Mouse (Mus musculus) midbrain, embryonic 15.5 days (tissue): ENCODE data around the gene Olfr611. TPM values are rescaled to one million over a fixed set of nuclear protein-coding genes. Genes with fewer than 3 reads are reported as not detected.
"Not testable (repeated sequence)": the region's sequence is repeated elsewhere in the genome, so short reads cannot be mapped to it uniquely, and the experiment has no call there.

Source experiments
- ATAC-seq: fragments of 200-750 bp; cut with Nextera tagmentation; replicated peaks from 2 replicates; pipeline ENCODE4 v1.8.0; 2017; ENCODE audit warnings: moderate TSS enrichment
- H3K27ac ChIP-seq: fragments of 300-500 bp; sonication (generic); 2 replicates; pipeline ENCODE4 v1.5.1; 2015; ENCODE audit warnings: mild to moderate bottlenecking, inconsistent platforms
- H3K27me3 ChIP-seq: fragments of 300-500 bp; sonication (generic); replicated peaks from 2 replicates; pipeline ENCODE4 v1.6.1; 2015; ENCODE audit warnings: inconsistent platforms
- H3K36me3 ChIP-seq: fragments of 300-500 bp; sonication (generic); replicated peaks from 2 replicates; pipeline ENCODE4 v1.6.1; 2015; ENCODE audit warnings: inconsistent platforms
- H3K4me1 ChIP-seq: fragments of 300-500 bp; sonication (generic); 2 replicates; pipeline ENCODE4 v1.6.1; 2015; ENCODE audit warnings: inconsistent platforms
- H3K4me2 ChIP-seq: fragments of 300-500 bp; sonication (generic); 2 replicates; pipeline ENCODE4 v1.6.1; 2015; ENCODE audit warnings: inconsistent platforms, mild to moderate bottlenecking, moderate library complexity
- H3K4me3 ChIP-seq: fragments of 300-500 bp; sonication (generic); 2 replicates; pipeline ENCODE4 v1.5.1; 2015; ENCODE audit warnings: mild to moderate bottlenecking, inconsistent platforms
- H3K9ac ChIP-seq: fragments of 300-500 bp; sonication (generic); 2 replicates; pipeline ENCODE4 v1.6.1; 2015; ENCODE audit warnings: mild to moderate bottlenecking, inconsistent platforms
- H3K9me3 ChIP-seq: fragments of 300-500 bp; sonication (generic); 2 replicates; pipeline ENCODE4 v1.6.1; 2016; ENCODE audit warnings: inconsistent platforms
- WGBS: fragments of 180-500 bp; shearing (Covaris S2); methylation state at CpG from one replicate; pipeline ENCODE4 v1.1.7; 2015; ENCODE audit warnings: mixed read lengths; 5-methylcytosine and 5-hydroxymethylcytosine counted together
- polyA plus RNA-seq: library from polyadenylated mRNA; unstranded; fragments of >200 nt; fragmentation: Nextera tagmentation; extraction: Ambion mirVana; gene quantifications from 2 replicates; pipeline ENCODE4 v1.2.1, GENCODE M21; 2015

The Olfr611 gene
- not detected in 2 replicates for polyA plus RNA-seq

DNA sequence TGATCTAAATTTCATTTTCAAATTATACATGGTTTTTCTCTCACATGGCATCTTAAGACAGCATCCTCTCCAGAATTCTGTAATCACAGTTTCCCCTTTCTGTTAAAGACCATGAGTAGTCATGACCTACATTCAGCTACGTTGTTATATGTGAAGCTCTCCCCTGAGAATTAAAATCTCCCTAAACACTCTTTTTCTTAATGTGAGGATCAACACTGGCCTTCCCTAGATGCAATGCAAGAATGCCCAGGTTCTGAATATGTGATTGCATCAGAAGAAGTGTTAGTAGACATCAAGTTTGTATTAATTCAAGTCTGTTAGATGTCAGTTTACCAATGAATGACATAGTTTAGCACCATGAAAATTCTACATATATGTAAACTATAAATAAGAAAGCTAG, at the start of gene Olfr611:
Gene Olfr611, minus strand, starts transcription at position 101 of the 400 bp plus-strand sequence.
- H3K4me1 ChIP-seq, H3K4me2 ChIP-seq, H3K36me3 ChIP-seq, ATAC-seq, H3K4me3 ChIP-seq, H3K9ac ChIP-seq, H3K27me3 ChIP-seq, H3K9me3 ChIP-seq, H3K27ac ChIP-seq: not testable (repeated sequence)
- WGBS = 52% methylated on average over 1 of the region's 1 CpGs

DNA sequence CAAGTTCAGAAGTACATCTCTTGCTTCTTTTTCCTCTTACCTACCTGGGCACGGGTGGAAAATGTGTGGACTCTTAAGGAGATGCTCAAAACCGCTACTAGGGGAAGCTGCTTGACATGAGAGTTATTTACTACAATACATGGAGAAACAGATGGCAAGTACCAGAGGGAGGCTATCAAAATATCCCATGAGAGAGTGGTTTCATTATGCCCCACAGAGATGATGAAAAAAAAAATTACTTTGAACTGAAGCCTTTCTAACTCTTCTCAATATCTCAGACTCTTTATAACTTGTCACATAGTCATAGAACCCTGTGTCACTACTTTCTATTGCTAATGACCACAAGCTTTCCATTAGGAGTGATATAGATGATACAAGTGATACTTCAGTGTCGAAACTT, 48.4 kb upstream of the Olfr611 start, which contains the start of gene Olfr616:
Gene Olfr616, minus strand, starts transcription at position 101 of the 400 bp plus-strand sequence.
- ATAC-seq = no peak
- Histone ChIP-seq H3K4me3 (no peak within 1 kb of the TSS), H3K27ac (no peak within 1 kb of the TSS), H3K9ac (no peak within 1 kb of the TSS), H3K4me2 (no peak within 1 kb of the TSS), H3K4me1 (no peaks in the 10 kb centered on the region), H3K27me3 (no peaks in the 10 kb centered on the region), H3K36me3 (no peaks in the 10 kb centered on the region), H3K9me3 (no peaks in the 10 kb centered on the region)
- WGBS = 77% methylated on average over 3 of the region's 3 CpGs

- H3K27me3 ChIP-seq = no peaks in the 10 kb centered on the region
- no peak within 1 kb of the TSS for H3K4me3 ChIP-seq
- ATAC-seq = no peak
- no peaks in the 10 kb centered on the region for H3K9me3 ChIP-seq
- H3K36me3 ChIP-seq = no peaks in the 10 kb centered on the region
- 86% methylated on average over 2 of the region's 2 CpGs for WGBS
- no peak within 1 kb of the TSS for H3K9ac ChIP-seq
- H3K4me2 ChIP-seq = no peak within 1 kb of the TSS
- H3K27ac ChIP-seq = no peak within 1 kb of the TSS
- H3K4me1 ChIP-seq = no peaks in the 10 kb centered on the region
Observed at GRCm38 (mm10) chr7:103555779-103556178, 35.1 kb upstream of the Olfr611 start, which contains the start of gene Olfr615. Gene Olfr615 (plus strand): TSS chr7:103556079.

GRCm38 (mm10) chr7:103547774-103548173, 27.1 kb upstream of the Olfr611 start, which contains the start of gene Olfr613:
Gene Olfr613 (plus strand): TSS chr7:103548074.
- ATAC-seq = no peak
- H3K9me3 ChIP-seq = no peaks in the 10 kb centered on the region
- no peak within 1 kb of the TSS for H3K4me3 ChIP-seq
- no peaks in the 10 kb centered on the region for H3K27me3 ChIP-seq
- no peak within 1 kb of the TSS for H3K9ac ChIP-seq
- H3K4me2 ChIP-seq = no peak within 1 kb of the TSS
- H3K36me3 ChIP-seq = no peaks in the 10 kb centered on the region
- no peak within 1 kb of the TSS for H3K27ac ChIP-seq
- 81% methylated on average over 2 of the region's 2 CpGs for WGBS
- H3K4me1 ChIP-seq = no peaks in the 10 kb centered on the region

DNA sequence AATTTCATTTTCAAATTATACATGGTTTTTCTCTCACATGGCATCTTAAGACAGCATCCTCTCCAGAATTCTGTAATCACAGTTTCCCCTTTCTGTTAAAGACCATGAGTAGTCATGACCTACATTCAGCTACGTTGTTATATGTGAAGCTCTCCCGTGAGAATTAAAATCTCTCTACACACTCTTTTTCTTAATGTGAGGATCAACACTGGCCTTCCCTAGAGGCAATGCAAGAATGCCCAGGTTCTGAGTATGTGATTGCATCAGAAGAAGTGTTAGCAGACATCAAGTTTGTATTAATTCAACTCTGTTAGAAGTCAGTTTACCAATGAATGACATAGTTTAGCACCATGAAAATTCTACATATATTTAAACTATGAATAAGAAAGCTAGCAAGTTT, 22.0 kb upstream of the Olfr611 start, which contains the start of gene Olfr612:
Gene Olfr612, minus strand, starts transcription at position 101 of the 400 bp plus-strand sequence.
- H3K27me3 ChIP-seq, ATAC-seq, H3K4me2 ChIP-seq, H3K4me1 ChIP-seq, H3K9me3 ChIP-seq, H3K4me3 ChIP-seq, H3K9ac ChIP-seq, H3K27ac ChIP-seq, H3K36me3 ChIP-seq: not testable (repeated sequence)
- WGBS = 84% methylated on average over 2 of the region's 2 CpGs

GRCm38 (mm10) chr7:103512022-103512421, 8.6 kb downstream of the Olfr611 start, which contains the start of gene Olfr610:
Gene Olfr610 (minus strand): TSS chr7:103512122.
- Histone ChIP-seq H3K36me3 (no peaks in the 10 kb centered on the region), H3K27ac (no peak within 1 kb of the TSS), H3K9ac (no peak within 1 kb of the TSS), H3K4me3 (no peak within 1 kb of the TSS), H3K9me3 (no peaks in the 10 kb centered on the region), H3K4me2 (no peak within 1 kb of the TSS), H3K27me3 (no peaks in the 10 kb centered on the region), H3K4me1 (no peaks in the 10 kb centered on the region)
- no peak for ATAC-seq
- 89% methylated on average over 2 of the region's 2 CpGs for WGBS

DNA sequence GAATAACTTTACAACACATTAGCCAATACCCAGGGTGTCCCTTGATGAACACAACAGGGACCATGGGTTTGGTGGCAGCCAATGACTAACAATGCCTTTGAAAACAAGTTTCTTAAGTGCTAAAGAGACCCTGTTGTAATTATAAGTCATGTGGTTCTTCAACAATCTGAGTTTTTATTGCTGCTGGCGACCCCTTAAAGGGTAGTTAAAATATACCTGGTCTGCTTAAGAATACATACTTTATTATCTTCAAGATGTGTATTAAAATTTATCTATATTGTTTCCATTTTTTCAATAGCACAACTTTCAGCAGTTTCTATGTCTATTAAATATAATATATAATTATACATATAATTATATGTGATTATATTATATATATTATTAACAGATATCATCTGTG, 22.7 kb downstream of the Olfr611 start, which contains the start of gene Olfr609:
Gene Olfr609, minus strand, starts transcription at position 101 of the 400 bp plus-strand sequence.
- Histone ChIP-seq H3K9me3 (no peaks in the 10 kb centered on the region), H3K4me1 (no peaks in the 10 kb centered on the region), H3K9ac (no peak within 1 kb of the TSS), H3K36me3 (no peaks in the 10 kb centered on the region), H3K4me2 (no peak within 1 kb of the TSS), H3K27me3 (no peaks in the 10 kb centered on the region), H3K27ac (no peak within 1 kb of the TSS), H3K4me3 (no peak within 1 kb of the TSS)
- no peak for ATAC-seq
- 64% methylated on average over 1 of the region's 1 CpGs for WGBS

- not testable (repeated sequence) for H3K9ac ChIP-seq, H3K27me3 ChIP-seq, H3K36me3 ChIP-seq, H3K4me3 ChIP-seq, ATAC-seq, H3K4me2 ChIP-seq, H3K27ac ChIP-seq, H3K4me1 ChIP-seq, H3K9me3 ChIP-seq
- 90% methylated on average over 9 of the region's 9 CpGs for WGBS
Observed at GRCm38 (mm10) chr7:103477106-103477505, 43.5 kb downstream of the Olfr611 start.

DNA sequence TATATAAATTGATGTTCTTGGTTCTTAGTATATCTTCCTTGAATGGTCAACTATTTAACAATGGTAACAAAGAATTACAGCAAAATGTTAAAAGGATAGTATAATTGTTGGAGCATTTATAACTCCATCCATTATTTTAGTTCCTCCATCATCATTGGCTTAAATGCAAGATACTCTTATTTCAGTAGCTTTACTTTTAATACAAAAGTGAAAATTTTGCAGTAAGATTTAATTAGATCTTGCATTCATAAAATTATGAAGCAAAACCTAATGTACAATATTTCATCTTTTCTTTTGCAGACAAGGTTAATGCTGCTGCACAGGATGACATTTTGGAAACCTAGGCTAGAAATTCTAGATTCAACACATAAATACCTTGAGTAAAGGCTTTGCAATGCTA, 51.1 kb downstream of the Olfr611 start, which contains the start of gene Olfr608:
Gene Olfr608, plus strand, starts transcription at position 301 of the 400 bp plus-strand sequence.
- no peak within 1 kb of the TSS for H3K4me3 ChIP-seq
- no peak for ATAC-seq
- no peaks in the 10 kb centered on the region for H3K4me1 ChIP-seq
- H3K36me3 ChIP-seq = no peaks in the 10 kb centered on the region
- H3K9ac ChIP-seq = no peak within 1 kb of the TSS
- H3K27ac ChIP-seq = no peak within 1 kb of the TSS
- H3K4me2 ChIP-seq = no peak within 1 kb of the TSS
- no peaks in the 10 kb centered on the region for H3K9me3 ChIP-seq
- no peaks in the 10 kb centered on the region for H3K27me3 ChIP-seq

Other genes starting within 250 kb of the Olfr611 start
- gene Olfr596, start 215.2 kb downstream of the Olfr611 start, polyA plus RNA-seq = not detected in 2 replicates
- gene Olfr597, start 204.5 kb downstream of the Olfr611 start, polyA plus RNA-seq = not detected in 2 replicates
- gene Olfr598, start 197.3 kb downstream of the Olfr611 start, polyA plus RNA-seq = not detected in 2 replicates
- not detected in 2 replicates for gene Olfr599, start 184.9 kb downstream of the Olfr611 start, polyA plus RNA-seq
- not detected in 2 replicates for gene Olfr600, start 171.2 kb downstream of the Olfr611 start, polyA plus RNA-seq
- gene Olfr601, start 158.2 kb downstream of the Olfr611 start, polyA plus RNA-seq = not detected in 2 replicates
- not detected in 2 replicates for gene Olfr603, start 134.7 kb downstream of the Olfr611 start, polyA plus RNA-seq
- gene Usp17lc, start 105.8 kb downstream of the Olfr611 start, polyA plus RNA-seq = not detected in 2 replicates
- gene Olfr605, start 75.4 kb downstream of the Olfr611 start, polyA plus RNA-seq = not detected in 2 replicates
- not detected in 2 replicates for gene Olfr606, start 71.8 kb downstream of the Olfr611 start, polyA plus RNA-seq
- gene Olfr607, start 56.7 kb downstream of the Olfr611 start, polyA plus RNA-seq = not detected in 2 replicates
- not detected in 2 replicates for gene Olfr608, start 51.0 kb downstream of the Olfr611 start, polyA plus RNA-seq
- not detected in 2 replicates for gene Olfr609, start 22.8 kb downstream of the Olfr611 start, polyA plus RNA-seq
- not detected in 2 replicates for gene Olfr610, start 8.7 kb downstream of the Olfr611 start, polyA plus RNA-seq
- gene Olfr612, start 21.9 kb upstream of the Olfr611 start, polyA plus RNA-seq = not detected in 2 replicates
- not detected in 2 replicates for gene Olfr613, start 27.2 kb upstream of the Olfr611 start, polyA plus RNA-seq
- not detected in 2 replicates for gene Olfr615, start 35.2 kb upstream of the Olfr611 start, polyA plus RNA-seq
- gene Olfr616, start 48.3 kb upstream of the Olfr611 start, polyA plus RNA-seq = not detected in 2 replicates
- gene Olfr617, start 52.2 kb upstream of the Olfr611 start, polyA plus RNA-seq = not detected in 2 replicates
- 0.18 TPM in 1 of 2 replicates, not detected in the other for gene Olfr618, start 69.3 kb upstream of the Olfr611 start, polyA plus RNA-seq
- gene Olfr619, start 79.7 kb upstream of the Olfr611 start, polyA plus RNA-seq = not detected in 2 replicates
- gene Olfr620, start 91.7 kb upstream of the Olfr611 start, polyA plus RNA-seq = not detected in 2 replicates
- gene Olfr622, start 121.9 kb upstream of the Olfr611 start, polyA plus RNA-seq = not detected in 2 replicates
- gene Olfr623, start 142.9 kb upstream of the Olfr611 start, polyA plus RNA-seq = not detected in 2 replicates
- 0.05 TPM in 1 of 2 replicates, not detected in the other for gene Olfr624, start 150.3 kb upstream of the Olfr611 start, polyA plus RNA-seq
- not detected in 2 replicates for gene Olfr625-ps1, start 161.9 kb upstream of the Olfr611 start, polyA plus RNA-seq
- gene Olfr243, start 193.8 kb upstream of the Olfr611 start, polyA plus RNA-seq = not detected in 2 replicates
- gene Olfr628, start 209.5 kb upstream of the Olfr611 start, polyA plus RNA-seq = not detected in 2 replicates
- not detected in 2 replicates for gene Olfr629, start 224.1 kb upstream of the Olfr611 start, polyA plus RNA-seq
- not detected in 2 replicates for gene Olfr630, start 236.5 kb upstream of the Olfr611 start, polyA plus RNA-seq